Mouse (Mus musculus) frontal cortex, adult 2 months (tissue): Measurements from ENCODE around the gene Ccdc154. TPM values are rescaled to one million over a fixed set of nuclear protein-coding genes. Genes with fewer than 3 reads are reported as not detected.
"Not testable (repeated sequence)": the region's sequence is repeated elsewhere in the genome, so short reads cannot be mapped to it uniquely, and the experiment has no call there.

Experiments
- DNase-seq, 2 experiments: peaks; one replicate each; pipeline ENCODE4 v3.0.0; 2022; ENCODE audit warnings: low spot score in 1 of 2; ENCODE audit errors: extremely low spot score in 1 of 2
- polyA plus RNA-seq: library from polyadenylated mRNA; depleted of rRNA; stranded (reverse); fragments of >200 nt; gene quantifications from 2 replicates; pipeline ENCODE4 v1.2.3, GENCODE M21; 2012; rRNA removed

Ccdc154 gene
- 0.04 TPM in 1 of 2 replicates, not detected in the other for polyA plus RNA-seq

GRCm38 (mm10) chr17:25162161-25162560 lies at the start of gene Ccdc154:
Ccdc154 (plus strand) TSS chr17:25162461.
- no peak for DNase-seq

GRCm38 (mm10) chr17:25114908-25115645 lies 47.2 kb upstream of the Ccdc154 start:
- no peak for DNase-seq

DNA sequence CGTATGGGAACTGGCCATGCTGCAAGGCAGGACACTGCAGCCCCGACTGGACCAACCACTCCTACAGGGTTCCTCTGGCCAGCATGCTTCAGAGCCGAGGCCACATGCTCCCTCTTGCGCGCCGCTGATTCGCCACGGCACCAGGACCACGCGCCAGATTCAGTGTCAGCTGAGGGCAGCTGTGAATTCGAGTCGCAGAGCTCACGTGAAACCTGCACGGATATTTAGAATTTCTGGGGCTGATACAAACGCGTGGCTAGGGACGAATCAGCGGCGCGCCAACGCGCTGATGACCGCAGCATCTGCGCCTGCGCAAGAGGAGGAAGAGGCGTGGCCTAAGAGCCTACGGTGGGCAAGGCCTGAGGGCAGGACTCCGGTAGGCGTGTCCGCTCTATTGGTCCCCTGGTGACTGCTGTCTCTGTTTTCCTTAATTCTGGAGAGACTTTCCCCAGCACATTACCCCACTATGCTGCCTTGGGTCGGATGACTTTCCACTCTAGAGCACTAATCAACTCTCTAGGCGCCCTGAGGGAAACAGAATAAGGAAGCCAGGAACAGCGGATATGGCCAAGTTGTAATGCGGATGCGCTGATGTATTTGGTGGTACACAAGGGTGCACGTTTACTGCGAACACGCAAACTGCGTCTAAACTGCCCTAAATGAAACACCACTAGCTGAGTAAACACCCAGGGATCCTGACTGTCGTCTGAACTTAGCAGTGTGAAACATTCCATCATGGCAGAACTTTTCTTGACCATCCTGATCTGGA lies 46.4 kb upstream of the Ccdc154 start, which contains the start of gene Telo2:
Gene Telo2, minus strand, starts transcription at position 304 of the 769 bp plus-strand sequence.
- peak; percentile 87 to 93 for DNase-seq

DNA sequence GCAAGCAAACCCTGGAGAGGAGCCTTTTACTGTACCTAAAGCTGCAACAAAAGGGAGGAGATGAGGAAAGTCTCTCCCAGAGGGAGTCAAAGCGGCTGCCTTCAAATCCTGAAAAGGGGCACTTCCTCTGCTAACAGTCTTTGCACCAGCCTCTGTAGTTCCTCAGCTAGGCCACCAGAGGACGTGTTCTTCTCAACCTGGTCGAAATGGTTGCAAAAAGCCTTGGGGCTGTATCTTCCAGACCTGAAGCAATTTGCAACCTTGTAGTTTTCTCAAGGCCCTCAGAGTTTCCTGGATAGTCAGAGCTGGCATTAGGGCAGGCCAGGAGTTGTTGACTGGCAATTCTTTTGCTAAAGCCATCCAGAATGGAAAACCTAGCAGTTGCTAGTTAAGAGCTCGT lies 45.0 kb upstream of the Ccdc154 start:
- no peak for DNase-seq

GRCm38 (mm10) chr17:25120406-25120805 lies 41.9 kb upstream of the Ccdc154 start, which contains the start of gene Ptx4:
Ptx4 (plus strand) TSS chr17:25120760.
- DNase-seq: no peak

GRCm38 (mm10) chr17:25123979-25124378 lies 38.3 kb upstream of the Ccdc154 start:
- DNase-seq: no peak

GRCm38 (mm10) chr17:25125442-25126060 lies 36.7 kb upstream of the Ccdc154 start:
- DNase-seq: not testable (repeated sequence)

DNA sequence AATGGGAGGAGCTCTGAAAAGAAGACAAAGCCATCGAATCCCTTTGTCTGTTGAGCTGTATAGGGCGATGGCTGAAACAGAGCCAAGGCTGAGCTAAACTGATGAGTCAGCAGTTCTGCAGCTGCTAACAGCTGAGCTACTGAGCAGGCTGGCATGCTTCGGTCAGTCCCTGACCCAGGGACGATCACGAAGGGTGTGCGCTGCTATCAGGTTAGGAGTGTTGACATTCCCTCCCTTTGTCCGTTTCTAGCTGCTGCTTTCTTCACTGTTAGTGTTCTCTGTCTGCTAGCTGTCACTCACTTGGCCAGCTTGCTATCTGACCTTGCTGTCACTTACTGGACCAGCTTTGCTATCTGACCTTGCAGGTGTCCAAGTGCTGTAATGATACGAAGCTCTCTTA lies 35.2 kb upstream of the Ccdc154 start:
- peak in 1 of 2 experiments; percentile 21 for DNase-seq

- DNase-seq: no peak
Measured at GRCm38 (mm10) chr17:25127681-25128080, 34.6 kb upstream of the Ccdc154 start.

GRCm38 (mm10) chr17:25130060-25130459 lies 32.2 kb upstream of the Ccdc154 start:
- no peak for DNase-seq

- DNase-seq: peak; percentile 88 to 98
Measured at GRCm38 (mm10) chr17:25133275-25133698, 29.0 kb upstream of the Ccdc154 start, which contains the start of gene Clcn7. Clcn7 (plus strand) TSS chr17:25133391.

GRCm38 (mm10) chr17:25135622-25136021 lies 26.6 kb upstream of the Ccdc154 start:
- no peak for DNase-seq

DNA sequence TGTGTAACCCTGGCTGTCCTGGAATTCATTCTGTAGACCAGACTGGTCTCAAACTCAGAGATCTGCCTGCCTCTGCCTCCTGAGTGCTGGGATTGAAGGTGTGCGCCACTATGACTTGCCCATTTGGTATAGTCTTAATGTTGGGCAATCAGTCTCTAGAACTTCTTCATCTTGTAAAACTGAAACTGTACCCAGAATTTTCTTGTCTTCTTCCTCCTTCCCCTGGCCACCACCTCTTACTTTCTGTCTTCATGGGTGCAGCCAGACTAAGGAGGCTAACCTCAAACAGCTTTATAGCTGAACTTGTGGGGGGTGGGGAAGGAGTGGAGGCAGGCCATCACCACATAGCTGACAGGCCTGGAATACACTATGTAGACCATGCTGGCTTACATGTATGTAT lies 23.5 kb upstream of the Ccdc154 start:
- DNase-seq: no peak

GRCm38 (mm10) chr17:25139960-25140359 lies 22.3 kb upstream of the Ccdc154 start:
- DNase-seq: no peak

- DNase-seq: no peak
Measured at GRCm38 (mm10) chr17:25163387-25163786, 1.1 kb downstream of the Ccdc154 start.

DNA sequence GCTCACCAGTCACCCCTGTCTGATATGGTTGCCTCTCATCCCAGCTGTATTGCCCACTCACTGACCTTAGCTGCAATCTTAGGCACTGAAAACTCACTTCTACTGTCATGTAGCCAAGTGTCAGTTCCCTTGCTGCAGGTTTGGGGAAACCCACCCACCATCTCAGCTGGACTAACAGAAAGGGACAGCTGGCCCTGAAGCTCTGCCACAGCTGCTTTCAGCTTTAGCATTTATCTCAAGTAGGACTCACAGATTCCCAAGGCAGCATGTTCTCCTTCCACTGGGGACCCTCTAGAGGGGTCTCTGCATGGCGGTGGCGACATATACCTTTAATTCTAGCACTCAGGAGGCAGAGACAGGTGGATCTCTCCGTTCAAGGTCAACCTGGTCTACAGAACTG lies 2.5 kb downstream of the Ccdc154 start:
- DNase-seq: no peak

- no peak for DNase-seq
Measured at GRCm38 (mm10) chr17:25165970-25166671, 3.9 kb downstream of the Ccdc154 start.

- no peak for DNase-seq
Measured at GRCm38 (mm10) chr17:25169706-25170105, 7.4 kb downstream of the Ccdc154 start.

- no peak for DNase-seq
Measured at GRCm38 (mm10) chr17:25172558-25172957, 10.3 kb downstream of the Ccdc154 start.

DNA sequence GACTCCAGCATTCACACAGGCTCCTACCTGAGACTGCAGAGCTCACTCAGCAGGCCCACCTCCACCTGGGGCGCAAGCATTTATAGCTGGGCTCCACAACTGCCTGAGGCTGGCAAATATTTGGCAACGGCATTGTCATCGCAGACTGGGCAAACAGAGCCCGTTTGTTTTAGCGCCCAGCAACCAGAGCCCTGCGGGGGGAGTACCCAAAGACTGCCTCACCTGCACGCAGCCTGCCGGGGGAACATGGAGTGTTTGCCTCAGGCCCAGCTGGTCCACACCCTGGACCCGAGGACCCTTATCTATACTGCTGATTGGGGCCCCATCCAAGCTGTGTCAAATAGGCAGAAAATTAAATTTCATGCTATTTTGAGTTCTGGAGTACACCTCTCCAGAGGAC lies 13.2 kb downstream of the Ccdc154 start, which contains the start of gene Gm38655:
Gene Gm38655, minus strand, starts transcription at position 61 of the 400 bp plus-strand sequence.
- DNase-seq: no peak
